Mouse (Mus musculus) heart, embryonic 12.5 days (tissue): Measurements from ENCODE around the gene Mak. TPM values are rescaled to one million over a fixed set of nuclear protein-coding genes. Genes with fewer than 3 reads are reported as not detected.

ENCODE experiments used
- ATAC-seq: fragments of 200-750 bp; cut with Nextera tagmentation; 2 replicates; pipeline ENCODE4 v1.8.0; 2017; ENCODE audit warnings: moderate TSS enrichment, moderate library complexity; ENCODE audit not compliant: insufficient number of reproducible peaks, low FRiP score
- H3K27ac ChIP-seq: fragments of 300-500 bp; sonication (generic); 2 replicates; pipeline ENCODE4 v1.5.1; 2016; ENCODE audit warnings: mild to moderate bottlenecking, moderate library complexity; ENCODE audit not compliant: poor library complexity, severe bottlenecking
- H3K27me3 ChIP-seq: fragments of 300-500 bp; sonication (generic); replicated peaks from 2 replicates; pipeline ENCODE4 v1.6.1; 2016; ENCODE audit warnings: mild to moderate bottlenecking, moderate library complexity
- H3K36me3 ChIP-seq: fragments of 300-500 bp; sonication (generic); 2 replicates; pipeline ENCODE4 v1.6.1; 2016; ENCODE audit warnings: mild to moderate bottlenecking, moderate library complexity
- H3K4me1 ChIP-seq: fragments of 300-500 bp; sonication (generic); replicated peaks from 2 replicates; pipeline ENCODE4 v1.6.1; 2016; ENCODE audit warnings: mild to moderate bottlenecking
- H3K4me2 ChIP-seq: fragments of 300-500 bp; sonication (generic); 2 replicates; pipeline ENCODE4 v1.6.1; 2016; ENCODE audit warnings: mild to moderate bottlenecking, moderate library complexity
- H3K4me3 ChIP-seq: fragments of 300-500 bp; sonication (generic); 2 replicates; pipeline ENCODE4 v1.5.1; 2016; ENCODE audit warnings: mild to moderate bottlenecking
- H3K9ac ChIP-seq: fragments of 300-500 bp; sonication (generic); 2 replicates; pipeline ENCODE4 v1.6.1; 2016; ENCODE audit warnings: mild to moderate bottlenecking, moderate library complexity
- H3K9me3 ChIP-seq: fragments of 300-500 bp; sonication (generic); replicated peaks from 2 replicates; pipeline ENCODE4 v1.6.1; 2016; ENCODE audit warnings: mild to moderate bottlenecking, moderate library complexity
- WGBS: fragments of 180-500 bp; shearing (Covaris S2); methylation state at CpG from one replicate; pipeline ENCODE4 v1.1.7; 2016; 5-methylcytosine and 5-hydroxymethylcytosine counted together
- polyA plus RNA-seq: library from polyadenylated mRNA; unstranded; fragments of >200 nt; fragmentation: Nextera tagmentation; extraction: Ambion mirVana; gene quantifications from 2 replicates; pipeline ENCODE4 v1.2.1, GENCODE M21; 2016

Gene Mak
- polyA plus RNA-seq, 1 experiment from 2014 or later = 0.38 TPM

- H3K27me3 ChIP-seq = no peaks in the 10 kb centered on the region
- H3K4me2 ChIP-seq = peak overlapping the region; percentile 46
- peaks cover 9% of the 10 kb centered on the region; the same call in 1 of the 2 replicates for H3K9me3 ChIP-seq
- H3K27ac ChIP-seq = no peak overlapping the region
- no peak overlapping the region for H3K9ac ChIP-seq
- no peak for ATAC-seq
- H3K36me3 ChIP-seq = no peaks in the 10 kb centered on the region
- peaks cover 6% of the 10 kb centered on the region; the same call in 1 of the 2 replicates for H3K4me1 ChIP-seq
- H3K4me3 ChIP-seq = peak overlapping the region; percentile 12; the same call in 1 of the 2 replicates
- WGBS = 28% methylated on average over 16 of the region's 16 CpGs
Observed at GRCm38 (mm10) chr13:41097324-41098058, 18.0 kb upstream of the Mak start.

- peaks cover 12% of the 10 kb centered on the region for H3K27me3 ChIP-seq
- H3K9ac ChIP-seq = no peak overlapping the region
- ATAC-seq = no peak
- no peak overlapping the region for H3K4me3 ChIP-seq
- no peak overlapping the region for H3K27ac ChIP-seq
- no peak overlapping the region for H3K4me2 ChIP-seq
- peaks cover 6% of the 10 kb centered on the region; the same call in 1 of the 2 replicates for H3K4me1 ChIP-seq
- 84% methylated on average over 10 of the region's 10 CpGs for WGBS
- H3K9me3 ChIP-seq = no peaks in the 10 kb centered on the region
- no peaks in the 10 kb centered on the region for H3K36me3 ChIP-seq
Observed at GRCm38 (mm10) chr13:41094160-41094559, 14.7 kb upstream of the Mak start.

DNA sequence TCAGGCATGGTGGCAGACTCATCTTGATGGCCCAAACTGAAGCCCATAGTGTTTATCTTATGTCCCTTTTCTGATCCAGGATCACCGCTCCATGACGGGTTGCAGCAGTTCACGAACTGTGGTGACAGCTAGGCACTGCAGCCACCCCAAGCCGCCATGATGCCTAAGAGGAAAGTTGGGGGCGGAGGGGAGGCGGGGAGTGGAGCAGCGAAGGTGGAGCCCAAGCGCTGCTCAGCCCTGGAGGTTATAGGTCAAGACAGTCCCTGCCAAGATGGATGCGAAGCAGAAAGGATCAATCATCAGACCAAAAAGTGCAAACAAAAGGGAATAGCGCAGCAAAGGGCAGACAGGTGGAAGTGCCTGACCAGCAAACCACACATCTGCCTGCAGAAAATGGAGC, 11.8 kb upstream of the Mak start:
- 29% methylated on average over 10 of the region's 10 CpGs for WGBS
- peaks cover 12% of the 10 kb centered on the region for H3K27me3 ChIP-seq

GRCm38 (mm10) chr13:41088746-41089145, 9.2 kb upstream of the Mak start:
- H3K9ac ChIP-seq = no peak overlapping the region
- no peaks in the 10 kb centered on the region for H3K36me3 ChIP-seq
- H3K9me3 ChIP-seq = no peaks in the 10 kb centered on the region
- peaks cover 12% of the 10 kb centered on the region for H3K27me3 ChIP-seq
- H3K27ac ChIP-seq = no peak overlapping the region
- no peak overlapping the region for H3K4me3 ChIP-seq
- no peak for ATAC-seq
- H3K4me2 ChIP-seq = no peak overlapping the region
- no peaks in the 10 kb centered on the region for H3K4me1 ChIP-seq

More for the DNA sequence above, 11.8 kb upstream of the Mak start:
- H3K9ac ChIP-seq = no peak overlapping the region
- H3K4me1 ChIP-seq = no peaks in the 10 kb centered on the region
- no peak overlapping the region for H3K4me3 ChIP-seq
- no peak overlapping the region for H3K27ac ChIP-seq
- no peaks in the 10 kb centered on the region for H3K9me3 ChIP-seq
- ATAC-seq = no peak
- H3K4me2 ChIP-seq = peak overlapping the region; percentile 26; the same call in 1 of the 2 replicates
- no peaks in the 10 kb centered on the region for H3K36me3 ChIP-seq

GRCm38 (mm10) chr13:41085140-41085539, 5.6 kb upstream of the Mak start:
- Histone ChIP-seq H3K4me2 (no peak overlapping the region), H3K4me1 (no peaks in the 10 kb centered on the region), H3K9ac (no peak overlapping the region), H3K27me3 (peaks cover 10% of the 10 kb centered on the region), H3K4me3 (no peak overlapping the region), H3K9me3 (no peaks in the 10 kb centered on the region), H3K27ac (no peak overlapping the region), H3K36me3 (no peaks in the 10 kb centered on the region)
- 12% methylated on average over 2 of the region's 2 CpGs for WGBS
- ATAC-seq = no peak

GRCm38 (mm10) chr13:41084521-41084920, 5.0 kb upstream of the Mak start:
- no peak for ATAC-seq
- no peak overlapping the region for H3K9ac ChIP-seq
- no peaks in the 10 kb centered on the region for H3K36me3 ChIP-seq
- H3K9me3 ChIP-seq = no peaks in the 10 kb centered on the region
- WGBS = 82% methylated on average over 3 of the region's 3 CpGs
- peaks cover 11% of the 10 kb centered on the region for H3K27me3 ChIP-seq
- H3K27ac ChIP-seq = no peak overlapping the region
- no peak overlapping the region for H3K4me3 ChIP-seq
- 0 out of 2 replicates have a peak, but pooled peaks cover 1% of the 10 kb centered on the region for H3K4me1 ChIP-seq
- H3K4me2 ChIP-seq = no peak overlapping the region

- no peaks in the 10 kb centered on the region for H3K36me3 ChIP-seq
- H3K4me1 ChIP-seq = peaks cover 10% of the 10 kb centered on the region
- no peak overlapping the region for H3K27ac ChIP-seq
- no peak overlapping the region for H3K4me3 ChIP-seq
- no peaks in the 10 kb centered on the region for H3K9me3 ChIP-seq
- WGBS = 85% methylated on average over 6 of the region's 6 CpGs
- no peak overlapping the region for H3K4me2 ChIP-seq
- no peak for ATAC-seq
- peaks cover 27% of the 10 kb centered on the region for H3K27me3 ChIP-seq
- H3K9ac ChIP-seq = no peak overlapping the region
Observed at GRCm38 (mm10) chr13:41080700-41081099, 1.2 kb upstream of the Mak start.

GRCm38 (mm10) chr13:41079859-41080258, 353 bp upstream of the Mak start:
- no peaks in the 10 kb centered on the region for H3K36me3 ChIP-seq
- H3K27ac ChIP-seq = no peak overlapping the region
- H3K27me3 ChIP-seq = peaks cover 27% of the 10 kb centered on the region
- no peaks in the 10 kb centered on the region for H3K9me3 ChIP-seq
- no peak overlapping the region for H3K4me3 ChIP-seq
- H3K4me2 ChIP-seq = peak overlapping the region; percentile 88
- peaks cover 10% of the 10 kb centered on the region for H3K4me1 ChIP-seq
- WGBS = 55% methylated on average over 5 of the region's 5 CpGs
- no peak overlapping the region for H3K9ac ChIP-seq
- no peak for ATAC-seq

DNA sequence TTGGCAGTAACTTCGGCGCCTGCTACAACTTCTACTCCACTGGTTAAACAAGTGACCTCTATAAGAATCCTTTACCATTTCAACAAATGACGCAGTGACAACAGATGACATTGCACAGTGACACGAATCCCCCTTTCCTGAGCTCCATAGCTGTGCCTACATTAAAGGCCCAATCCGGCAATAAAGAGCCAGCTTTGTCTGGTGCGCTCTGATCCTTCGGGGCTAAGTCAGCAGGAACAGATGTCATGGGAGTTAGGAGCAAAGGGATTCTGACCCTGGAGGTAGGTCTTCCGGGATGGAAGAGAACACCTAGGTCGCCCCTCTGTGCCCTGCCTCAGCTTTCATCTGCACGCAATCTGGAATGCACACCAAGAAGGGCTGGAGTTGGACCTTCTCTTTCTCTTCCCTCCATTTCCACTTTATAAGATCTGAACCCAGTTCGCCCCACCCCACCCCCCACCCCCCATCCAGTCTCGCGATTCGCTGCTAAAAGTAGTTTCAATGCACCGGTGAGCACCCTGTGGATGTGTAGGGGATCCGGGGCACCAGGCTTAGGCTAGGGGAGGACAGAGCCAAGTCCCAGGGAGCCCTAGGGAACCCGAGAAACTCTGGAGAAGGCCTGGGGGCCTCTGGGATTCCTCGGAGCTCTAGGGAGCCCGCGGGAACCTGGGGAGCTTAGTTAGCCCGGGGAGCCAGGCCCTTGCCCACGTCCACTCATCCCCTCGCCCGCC, 651 bp downstream of the Mak start:
- Histone ChIP-seq H3K36me3 (no peaks in the 10 kb centered on the region), H3K4me3 (peak overlapping the region; percentile 53), H3K4me1 (peaks cover 10% of the 10 kb centered on the region), H3K4me2 (peak overlapping the region; percentile 88), H3K9me3 (no peaks in the 10 kb centered on the region), H3K27me3 (peaks cover 27% of the 10 kb centered on the region), H3K9ac (peak overlapping the region; percentile 52; the same call in 1 of the 2 replicates), H3K27ac (no peak overlapping the region)
- ATAC-seq = peak; percentile 15; the same call in 1 of the 2 replicates
- 8% methylated on average over 24 of the region's 24 CpGs for WGBS

GRCm38 (mm10) chr13:41077921-41078320, 1.6 kb downstream of the Mak start:
- no peak overlapping the region for H3K9ac ChIP-seq
- 64% methylated on average over 9 of the region's 9 CpGs for WGBS
- H3K9me3 ChIP-seq = no peaks in the 10 kb centered on the region

GRCm38 (mm10) chr13:41073819-41074218, 5.7 kb downstream of the Mak start:
- Histone ChIP-seq H3K36me3 (no peaks in the 10 kb centered on the region), H3K9me3 (no peaks in the 10 kb centered on the region), H3K4me3 (no peak overlapping the region), H3K27ac (no peak overlapping the region), H3K27me3 (peaks cover 9% of the 10 kb centered on the region; the same call in 1 of the 2 replicates), H3K4me1 (peaks cover 2% of the 10 kb centered on the region), H3K4me2 (no peak overlapping the region), H3K9ac (no peak overlapping the region)
- ATAC-seq = no peak
- 83% methylated on average over 5 of the region's 5 CpGs for WGBS

More at GRCm38 (mm10) chr13:41077921-41078320, 1.6 kb downstream of the Mak start:
- H3K4me1 ChIP-seq = peaks cover 10% of the 10 kb centered on the region
- no peak overlapping the region for H3K27ac ChIP-seq
- no peak for ATAC-seq
- H3K27me3 ChIP-seq = peaks cover 27% of the 10 kb centered on the region
- no peak overlapping the region for H3K4me2 ChIP-seq
- H3K4me3 ChIP-seq = no peak overlapping the region
- H3K36me3 ChIP-seq = no peaks in the 10 kb centered on the region
